Mouse (Mus musculus) intestine, embryonic 14.5 days (tissue): Measurements from ENCODE around the gene Rnf150. TPM values are rescaled to one million over a fixed set of nuclear protein-coding genes. Genes with fewer than 3 reads are reported as not detected.

Experiments used
- ATAC-seq: fragments of 200-750 bp; cut with Nextera tagmentation; replicated peaks from 2 replicates; pipeline ENCODE4 v1.8.0; 2017; ENCODE audit warnings: low read depth, moderate number of reproducible peaks, moderate TSS enrichment, moderate library complexity; ENCODE audit not compliant: low FRiP score, low TSS enrichment
- DNase-seq: peaks from one replicate; pipeline ENCODE4 v3.0.0-alpha.2; 2018; ENCODE audit warnings: low spot score
- H3K27ac ChIP-seq: fragments of 300-500 bp; sonication (generic); 2 replicates; pipeline ENCODE4 v1.5.1; 2014; ENCODE audit warnings: low read depth, mild to moderate bottlenecking, control low read depth
- H3K27me3 ChIP-seq: fragments of 300-500 bp; sonication (generic); replicated peaks from 2 replicates; pipeline ENCODE4 v1.6.1; 2014; ENCODE audit warnings: low read length, control low read depth; ENCODE audit not compliant: control insufficient read depth, insufficient read depth
- H3K36me3 ChIP-seq: fragments of 300-500 bp; sonication (generic); 2 replicates; pipeline ENCODE4 v1.6.1; 2014; ENCODE audit warnings: low read length, control low read depth; ENCODE audit not compliant: control insufficient read depth, insufficient read depth
- H3K4me1 ChIP-seq: fragments of 300-500 bp; sonication (generic); replicated peaks from 2 replicates; pipeline ENCODE4 v1.6.1; 2014; ENCODE audit warnings: low read length, control low read depth, mixed read lengths; ENCODE audit not compliant: control insufficient read depth, insufficient read depth
- H3K4me2 ChIP-seq: fragments of 300-500 bp; sonication (generic); 2 replicates; pipeline ENCODE4 v1.6.1; 2014; ENCODE audit warnings: low read length
- H3K4me3 ChIP-seq: fragments of 300-500 bp; sonication (generic); 2 replicates; pipeline ENCODE4 v1.5.1; 2014; ENCODE audit warnings: low read depth, low read length, control low read depth, mixed read lengths
- H3K9ac ChIP-seq: fragments of 300-500 bp; sonication (generic); 2 replicates; pipeline ENCODE4 v1.6.1; 2014; ENCODE audit warnings: mild to moderate bottlenecking, low read length
- H3K9me3 ChIP-seq: fragments of 300-500 bp; sonication (generic); 2 replicates; pipeline ENCODE4 v1.6.1; 2016; ENCODE audit warnings: low read length, control low read depth; ENCODE audit not compliant: control insufficient read depth
- WGBS: fragments of 180-500 bp; shearing (Covaris S2); extraction: QIAGEN DNeasy Blood & Tissue Kit; methylation state at CpG from one replicate; pipeline ENCODE4 v1.1.7; 2014; 5-methylcytosine and 5-hydroxymethylcytosine counted together
- polyA plus RNA-seq: library from polyadenylated mRNA; unstranded; fragments of >200 nt; fragmentation: Nextera tagmentation; extraction: Ambion mirVana; gene quantifications from 2 replicates; pipeline ENCODE4 v1.2.1, GENCODE M21; 2014

Rnf150 gene
- polyA plus RNA-seq, 1 experiment from 2014 or later = 1.5 TPM

DNA sequence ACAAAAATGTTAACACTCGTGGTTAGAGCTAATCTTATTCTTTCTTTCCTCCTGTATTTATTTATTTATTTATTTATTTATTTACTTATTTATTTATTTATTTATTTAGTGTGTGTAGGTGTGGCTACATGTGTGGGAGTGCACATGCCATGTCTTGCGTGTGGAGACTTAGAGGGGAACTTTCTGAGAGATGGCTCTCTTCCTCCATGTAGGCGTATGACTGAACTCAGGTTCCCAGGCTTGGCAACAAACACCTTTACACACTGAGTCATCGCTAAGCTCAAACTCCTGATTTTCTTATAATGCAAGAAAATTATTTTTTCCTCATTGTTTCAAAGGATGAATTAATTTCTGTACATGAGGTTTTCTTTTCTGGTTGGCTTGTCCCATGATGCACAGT is 8.8 kb downstream of the Rnf150 start:
- Histone ChIP-seq H3K27ac (no peak overlapping the region), H3K9ac (no peak overlapping the region), H3K27me3 (no peaks in the 10 kb centered on the region), H3K4me1 (no peaks in the 10 kb centered on the region), H3K36me3 (no peaks in the 10 kb centered on the region), H3K4me2 (no peak overlapping the region), H3K4me3 (no peak overlapping the region), H3K9me3 (no peaks in the 10 kb centered on the region)
- DNase-seq (no peak), ATAC-seq (no peak)
- WGBS = 84% methylated on average over 4 of the region's 4 CpGs

- Histone ChIP-seq H3K27me3 (no peaks in the 10 kb centered on the region), H3K4me1 (no peaks in the 10 kb centered on the region), H3K9me3 (no peaks in the 10 kb centered on the region), H3K9ac (no peak overlapping the region), H3K4me2 (no peak overlapping the region), H3K36me3 (no peaks in the 10 kb centered on the region), H3K27ac (no peak overlapping the region), H3K4me3 (no peak overlapping the region)
- no peak for ATAC-seq
- 83% methylated on average over 2 of the region's 2 CpGs for WGBS
- no peak for DNase-seq
These were observed 10.9 kb downstream of the Rnf150 start for GRCm38 (mm10) chr8:82874102-82874501.

GRCm38 (mm10) chr8:82875135-82875534 is 12.0 kb downstream of the Rnf150 start:
- no peak for ATAC-seq
- Histone ChIP-seq H3K4me1 (no peaks in the 10 kb centered on the region), H3K4me3 (no peak overlapping the region), H3K27me3 (no peaks in the 10 kb centered on the region), H3K9me3 (no peaks in the 10 kb centered on the region), H3K4me2 (no peak overlapping the region), H3K36me3 (no peaks in the 10 kb centered on the region), H3K9ac (no peak overlapping the region), H3K27ac (no peak overlapping the region)
- DNase-seq = no peak
- 45% methylated on average over 7 of the region's 7 CpGs for WGBS

DNA sequence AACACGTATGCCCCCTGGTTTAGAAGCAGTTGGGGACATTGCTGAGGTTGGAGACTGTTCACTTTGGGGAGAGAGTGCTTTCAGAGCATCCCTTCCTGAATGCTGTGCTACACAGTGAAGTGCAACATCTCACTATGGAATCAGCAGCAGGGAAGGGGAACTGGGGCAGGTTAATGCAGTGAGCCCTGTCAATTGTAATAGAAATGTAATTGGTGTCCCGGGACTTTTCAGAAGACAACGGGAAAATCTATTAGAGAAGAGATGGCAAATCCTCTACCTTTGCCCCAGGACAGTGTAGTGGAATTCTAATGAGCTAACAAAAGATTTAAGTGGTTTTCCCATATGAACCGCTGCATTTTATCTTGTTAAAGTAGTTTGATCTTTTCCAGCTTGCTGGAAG is 21.3 kb downstream of the Rnf150 start:
- Histone ChIP-seq H3K27me3 (no peaks in the 10 kb centered on the region), H3K4me3 (no peak overlapping the region), H3K4me2 (no peak overlapping the region), H3K9ac (no peak overlapping the region), H3K9me3 (no peaks in the 10 kb centered on the region), H3K27ac (no peak overlapping the region), H3K36me3 (no peaks in the 10 kb centered on the region), H3K4me1 (no peaks in the 10 kb centered on the region)
- no peak for DNase-seq
- WGBS = 79% methylated on average over 4 of the region's 4 CpGs
- no peak for ATAC-seq

GRCm38 (mm10) chr8:82887234-82887633 is 24.1 kb downstream of the Rnf150 start:
- DNase-seq = no peak
- no peaks in the 10 kb centered on the region for H3K9me3 ChIP-seq
- WGBS = 91% methylated on average over 4 of the region's 4 CpGs
- no peaks in the 10 kb centered on the region for H3K36me3 ChIP-seq
- H3K4me3 ChIP-seq = no peak overlapping the region
- H3K27me3 ChIP-seq = no peaks in the 10 kb centered on the region
- H3K4me2 ChIP-seq = no peak overlapping the region
- H3K4me1 ChIP-seq = no peaks in the 10 kb centered on the region
- no peak overlapping the region for H3K27ac ChIP-seq
- ATAC-seq = no peak
- no peak overlapping the region for H3K9ac ChIP-seq

GRCm38 (mm10) chr8:82889062-82889720 is 26.0 kb downstream of the Rnf150 start:
- Histone ChIP-seq H3K9me3 (no peaks in the 10 kb centered on the region), H3K27ac (no peak overlapping the region), H3K27me3 (no peaks in the 10 kb centered on the region), H3K4me3 (no peak overlapping the region), H3K4me2 (no peak overlapping the region), H3K4me1 (no peaks in the 10 kb centered on the region), H3K9ac (no peak overlapping the region), H3K36me3 (no peaks in the 10 kb centered on the region)
- ATAC-seq (no peak), DNase-seq (no peak)
- WGBS = 81% methylated on average over 10 of the region's 10 CpGs

- Histone ChIP-seq H3K36me3 (no peaks in the 10 kb centered on the region), H3K9me3 (no peaks in the 10 kb centered on the region), H3K9ac (no peak overlapping the region), H3K27me3 (no peaks in the 10 kb centered on the region), H3K4me1 (no peaks in the 10 kb centered on the region), H3K4me3 (no peak overlapping the region), H3K27ac (no peak overlapping the region), H3K4me2 (no peak overlapping the region)
- ATAC-seq (no peak), DNase-seq (no peak)
- WGBS = 80% methylated on average over 4 of the region's 4 CpGs
These were observed 31.9 kb downstream of the Rnf150 start for GRCm38 (mm10) chr8:82895091-82895490.

GRCm38 (mm10) chr8:82896796-82897195 is 33.6 kb downstream of the Rnf150 start:
- Histone ChIP-seq H3K9me3 (no peaks in the 10 kb centered on the region), H3K36me3 (no peaks in the 10 kb centered on the region), H3K4me2 (no peak overlapping the region), H3K9ac (no peak overlapping the region), H3K4me3 (no peak overlapping the region), H3K4me1 (no peaks in the 10 kb centered on the region), H3K27ac (no peak overlapping the region), H3K27me3 (no peaks in the 10 kb centered on the region)
- ATAC-seq (no peak), DNase-seq (no peak)
- WGBS = 87% methylated on average over 2 of the region's 2 CpGs

- H3K4me2 ChIP-seq = no peak overlapping the region
- H3K4me1 ChIP-seq = no peaks in the 10 kb centered on the region
- no peak overlapping the region for H3K9ac ChIP-seq
- ATAC-seq (no peak), DNase-seq (no peak)
- no peaks in the 10 kb centered on the region for H3K9me3 ChIP-seq
- no peak overlapping the region for H3K27ac ChIP-seq
- no peak overlapping the region for H3K4me3 ChIP-seq
- 91% methylated on average over 3 of the region's 3 CpGs for WGBS
- H3K36me3 ChIP-seq = no peaks in the 10 kb centered on the region
- H3K27me3 ChIP-seq = no peaks in the 10 kb centered on the region
These were observed 34.7 kb downstream of the Rnf150 start for GRCm38 (mm10) chr8:82897628-82898458.
